Mouse (Mus musculus) skeletal muscle tissue, adult 2 months (tissue): ENCODE measurements around the gene Ptpn4.

Experiments
- DNase-seq: peaks from one replicate; pipeline ENCODE4 v3.0.0-alpha.2; 2012; ENCODE audit warnings: low read depth, low spot score

Ptpn4 gene

GRCm38 (mm10) chr1:119837035-119837751, at the start of gene Ptpn4:
Ptpn4 (minus strand) TSS chr1:119837613.
- peak; percentile 98 for DNase-seq

DNA sequence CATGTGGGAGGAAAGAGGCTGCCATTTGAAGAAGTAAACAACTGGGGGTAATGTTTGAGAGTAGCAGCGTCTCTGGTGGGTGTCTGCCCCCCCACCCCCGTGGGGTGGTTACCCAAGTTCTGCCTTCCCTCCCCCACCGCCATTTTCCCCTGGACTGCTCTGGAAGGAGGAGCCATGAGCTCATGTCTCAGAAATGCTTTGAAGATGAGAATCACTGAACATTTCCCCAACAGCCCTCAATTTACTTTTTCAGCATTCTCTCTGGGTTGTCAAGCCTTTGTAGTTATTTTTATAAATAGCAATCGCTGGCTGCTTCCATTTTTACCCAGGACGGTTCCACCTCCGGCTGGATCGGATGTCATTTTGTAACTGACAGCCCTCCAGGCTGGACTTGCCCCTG, 48.9 kb upstream of the Ptpn4 start:
- no peak for DNase-seq

DNA sequence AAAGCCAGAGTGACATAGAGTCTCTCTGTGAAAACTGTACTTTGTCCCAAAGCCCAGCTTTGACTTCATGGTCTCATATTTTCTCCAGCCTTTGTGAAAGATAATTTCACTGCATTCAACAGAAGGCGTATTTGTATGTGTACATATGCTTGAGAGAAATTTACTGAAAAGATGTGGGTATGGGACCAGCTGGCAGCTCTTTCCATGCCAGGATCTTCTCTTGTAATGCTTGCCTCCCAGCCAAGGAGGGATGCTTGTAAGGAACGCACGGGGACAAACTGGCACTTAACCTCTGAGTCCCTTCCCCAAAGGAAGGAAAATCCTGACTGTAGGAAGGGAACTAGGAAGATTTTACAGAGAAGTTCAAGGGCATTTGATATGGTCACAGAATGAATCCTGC, 46.9 kb upstream of the Ptpn4 start:
- no peak for DNase-seq

GRCm38 (mm10) chr1:119878909-119879308, 41.5 kb upstream of the Ptpn4 start:
- peak; percentile 34 for DNase-seq

- no peak for DNase-seq
Measured at GRCm38 (mm10) chr1:119877469-119877868, 40.1 kb upstream of the Ptpn4 start.

DNA sequence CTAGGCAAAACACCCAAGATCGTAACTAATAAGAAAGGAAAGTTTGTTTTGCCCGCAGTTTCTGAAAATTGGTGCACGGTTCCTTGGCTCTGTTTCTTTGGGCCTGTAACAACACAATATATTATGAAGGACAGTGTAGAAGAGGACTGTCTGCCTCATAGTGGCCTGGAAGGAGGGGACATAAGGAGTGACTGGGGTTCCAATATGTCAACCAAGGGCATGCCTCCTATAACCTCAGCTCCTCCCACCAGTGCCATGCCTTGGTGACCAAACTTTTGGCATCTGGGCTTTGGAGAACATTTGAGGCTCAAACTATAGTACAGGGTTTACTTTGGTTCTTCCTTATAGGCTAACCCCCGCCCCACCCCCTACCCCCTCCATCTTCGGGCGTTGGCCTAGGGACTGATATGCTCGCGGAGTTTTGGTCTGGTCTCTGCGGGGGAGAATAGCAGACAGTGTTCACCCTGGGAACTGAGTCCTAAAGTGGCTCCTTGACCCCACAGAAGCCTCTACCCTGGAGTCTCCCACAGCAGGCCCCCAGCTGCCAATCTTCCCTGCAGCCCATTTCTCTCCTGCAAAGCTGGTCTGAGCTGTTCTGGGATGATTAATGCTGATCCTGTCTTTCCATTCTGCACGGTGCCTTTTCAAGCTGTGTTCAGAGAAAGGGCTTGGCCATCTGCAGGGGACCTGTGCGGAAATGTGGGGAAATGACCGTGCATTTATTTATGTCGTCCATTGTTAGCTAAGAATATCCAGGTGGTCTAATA, 31.2 kb upstream of the Ptpn4 start:
- no peak for DNase-seq

- no peak for DNase-seq
Measured at GRCm38 (mm10) chr1:119867300-119867699, 29.9 kb upstream of the Ptpn4 start.

GRCm38 (mm10) chr1:119865311-119865710, 27.9 kb upstream of the Ptpn4 start:
- DNase-seq: no peak

DNA sequence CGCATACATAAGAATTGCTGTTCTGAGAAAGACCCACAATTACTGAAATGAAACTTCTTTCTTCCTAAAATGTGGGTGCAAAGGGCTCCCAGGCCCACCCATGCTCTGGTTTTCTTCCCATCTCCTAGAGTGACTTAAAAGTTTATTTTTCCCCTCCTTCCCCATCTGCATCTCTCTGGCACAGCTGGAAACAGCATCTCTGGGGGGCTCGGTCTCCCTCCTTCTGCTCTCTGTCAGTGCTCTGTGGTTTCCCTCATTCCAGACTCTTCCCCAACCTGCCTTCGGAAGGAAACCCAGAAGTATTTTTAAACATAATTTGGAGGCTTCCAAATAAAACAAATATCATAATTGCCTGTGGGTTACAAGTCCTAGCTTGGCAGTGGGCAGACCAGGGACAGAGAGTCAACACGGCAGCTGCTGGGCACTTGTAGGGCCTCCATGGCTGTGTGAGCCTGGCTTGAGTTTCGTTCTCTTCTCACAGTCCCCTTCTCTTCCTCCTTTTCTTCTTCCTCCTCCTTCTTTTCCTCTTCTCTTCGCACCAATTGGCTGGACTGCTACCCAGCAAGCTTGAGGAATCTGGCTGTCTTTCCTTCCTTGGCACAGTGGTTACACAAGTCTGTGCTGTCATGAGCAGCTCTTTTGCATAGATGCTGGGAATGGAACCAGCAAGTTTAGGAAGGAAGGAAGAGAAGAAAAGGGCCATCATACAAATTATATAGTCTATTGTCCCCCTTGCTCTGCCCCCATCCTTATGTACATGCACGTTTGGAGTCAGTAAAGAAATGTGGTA, 26.3 kb upstream of the Ptpn4 start:
- DNase-seq: no peak

DNA sequence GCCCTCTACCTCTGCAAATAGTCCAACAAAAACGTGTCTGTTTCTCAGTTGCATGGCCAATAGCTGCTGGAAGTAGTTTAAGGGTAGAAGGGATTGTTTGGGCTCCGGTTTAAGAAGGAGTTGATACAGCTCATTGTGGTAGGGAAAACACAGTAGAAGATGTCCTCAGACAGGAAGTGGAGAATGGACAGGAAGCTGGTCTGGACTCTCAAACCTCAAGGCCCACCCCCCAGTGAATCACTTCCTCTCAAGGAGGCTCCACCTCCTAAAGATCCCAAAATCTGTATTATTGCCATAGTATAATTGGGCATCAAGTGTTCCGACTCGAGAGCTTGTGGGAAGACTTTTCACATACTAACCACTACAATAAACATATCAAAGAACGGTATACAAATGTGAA, 22.2 kb upstream of the Ptpn4 start:
- no peak for DNase-seq

DNA sequence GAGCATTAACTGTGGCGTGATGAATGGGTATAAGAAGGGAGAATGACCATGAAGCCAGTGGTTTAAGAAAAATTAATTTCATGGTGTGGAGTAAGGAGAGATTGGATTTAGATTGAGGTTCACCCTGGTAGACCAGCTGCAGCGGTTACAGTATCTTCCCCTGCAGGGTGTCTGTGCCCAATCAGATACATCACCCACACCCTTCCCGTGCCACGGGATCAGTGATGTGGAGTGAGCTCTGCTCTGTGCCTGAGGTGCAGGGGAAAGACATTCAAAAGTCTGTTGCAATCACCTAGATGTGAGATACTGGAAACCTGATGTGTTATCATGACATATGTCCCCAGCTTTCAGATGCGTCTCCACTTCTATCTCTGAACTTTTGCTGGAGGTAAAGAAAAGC, 15.6 kb upstream of the Ptpn4 start:
- no peak for DNase-seq

GRCm38 (mm10) chr1:119852339-119852738, 14.9 kb upstream of the Ptpn4 start:
- no peak for DNase-seq

DNA sequence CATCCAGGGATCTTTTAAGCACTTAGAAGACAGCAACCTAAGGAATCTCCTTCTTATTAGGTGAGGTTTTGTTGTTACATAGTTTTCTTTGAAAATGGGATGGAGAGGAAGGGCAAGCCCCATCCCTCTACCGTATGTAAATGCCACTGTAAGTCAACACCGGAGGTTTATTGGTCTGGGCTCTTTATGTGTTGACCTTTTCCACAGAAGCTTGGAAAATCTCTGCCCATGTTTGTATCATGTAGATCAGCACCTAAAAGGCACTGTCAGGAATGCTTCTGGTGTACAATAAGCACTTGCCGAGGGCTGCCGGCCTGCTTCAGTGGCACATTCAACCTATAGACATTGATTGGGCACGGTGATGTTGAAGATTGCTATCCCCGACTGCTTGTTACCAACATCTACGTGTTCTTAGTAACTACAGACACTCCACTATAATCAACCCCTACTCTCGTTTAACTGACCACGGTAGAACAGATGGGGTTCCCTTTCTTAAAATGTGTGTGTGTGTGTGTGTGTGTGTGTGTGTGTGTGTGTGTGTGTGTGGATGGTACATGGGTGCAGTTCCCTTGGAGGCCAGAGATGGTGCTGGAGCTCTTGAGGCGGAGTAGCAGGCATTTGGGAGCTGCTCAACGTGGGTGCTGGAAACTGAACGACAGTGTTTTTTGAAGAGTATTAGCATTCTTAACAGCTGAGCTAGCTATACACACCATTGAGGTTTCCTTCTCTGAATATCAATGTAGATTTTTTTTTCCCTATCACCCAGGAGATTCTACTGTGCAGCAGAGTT, 11.9 kb upstream of the Ptpn4 start:
- no peak for DNase-seq

DNA sequence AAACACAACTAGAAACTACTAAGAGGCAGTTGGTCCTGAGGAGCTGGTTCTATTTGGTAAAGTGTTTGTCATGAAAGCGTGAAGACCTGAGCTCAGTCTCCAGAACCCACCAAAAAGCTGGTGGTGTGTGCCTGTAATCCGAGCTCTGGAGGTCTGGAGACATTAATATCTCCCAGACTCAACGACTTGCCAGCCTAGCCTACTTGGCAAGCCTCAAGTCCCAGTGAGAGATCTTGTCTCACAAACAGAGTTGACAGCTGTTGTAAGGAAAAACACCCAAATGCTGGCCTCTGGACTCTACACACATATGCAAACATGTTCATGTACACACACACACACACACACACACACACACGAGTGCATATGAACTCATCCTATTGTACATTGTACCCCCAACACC, 7.9 kb upstream of the Ptpn4 start:
- no peak for DNase-seq

- DNase-seq: no peak
Measured at GRCm38 (mm10) chr1:119843121-119843520, 5.7 kb upstream of the Ptpn4 start.

- DNase-seq: no peak
Measured at GRCm38 (mm10) chr1:119838241-119838640, 828 bp upstream of the Ptpn4 start.

GRCm38 (mm10) chr1:119836479-119837015, 866 bp downstream of the Ptpn4 start:
- no peak for DNase-seq

- DNase-seq: no peak
Measured at GRCm38 (mm10) chr1:119835726-119836478, 1.5 kb downstream of the Ptpn4 start.

DNA sequence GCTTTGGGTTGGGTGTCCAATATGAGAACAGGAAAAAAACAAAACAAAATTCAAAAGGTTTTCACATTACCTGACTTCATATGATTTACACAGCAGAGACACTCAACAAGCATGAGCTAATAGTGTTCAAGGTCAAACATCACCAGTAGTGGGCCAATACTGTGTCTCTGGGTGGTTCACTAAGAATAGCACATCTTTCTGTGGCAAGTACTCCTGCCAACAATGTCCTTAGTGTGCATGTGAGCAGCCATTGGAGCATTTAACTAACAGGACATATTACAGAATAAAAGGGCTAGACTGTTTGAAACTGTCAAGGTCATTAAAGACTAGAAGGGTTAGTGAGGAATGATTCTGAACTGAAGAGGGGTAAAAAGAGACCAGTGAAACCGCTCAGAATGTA, 9.3 kb downstream of the Ptpn4 start:
- no peak for DNase-seq

DNA sequence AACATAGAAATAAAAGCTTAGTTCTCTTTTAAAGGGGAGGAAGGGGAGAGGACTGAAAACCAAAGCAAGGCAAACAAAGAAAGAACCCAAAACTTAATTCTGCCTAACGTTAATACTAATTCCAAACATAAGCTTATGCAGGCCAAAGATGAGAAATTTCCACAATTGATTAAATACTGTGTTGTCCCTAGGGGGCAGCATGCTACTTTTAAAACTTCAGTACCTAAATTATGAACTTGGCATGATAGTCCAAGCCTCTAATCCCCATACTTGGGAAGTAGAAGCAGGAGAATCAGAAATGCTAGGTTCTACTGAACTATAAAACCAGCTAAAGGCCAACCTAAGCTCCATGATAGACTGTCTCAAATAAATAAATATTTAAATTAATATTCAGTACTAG, 18.7 kb downstream of the Ptpn4 start:
- no peak for DNase-seq

DNA sequence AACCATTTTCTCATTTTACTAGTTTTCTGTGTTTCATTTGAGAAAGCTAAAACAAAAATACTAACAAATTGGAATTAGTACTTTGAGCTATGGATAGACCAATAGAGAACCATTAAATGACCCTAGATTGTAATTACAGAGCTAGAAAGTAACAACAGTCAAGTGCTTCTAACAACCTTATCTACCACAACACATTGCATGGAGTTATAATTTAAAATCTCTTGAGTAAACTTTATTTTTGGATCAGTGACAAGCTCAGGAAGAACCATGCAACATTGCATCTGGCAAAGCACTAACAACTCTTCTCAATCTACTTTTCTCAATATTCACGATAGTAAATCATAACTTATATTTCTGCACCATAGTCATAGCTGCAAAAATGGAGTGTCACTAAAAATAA, 29.7 kb downstream of the Ptpn4 start:
- DNase-seq: no peak
